Mouse (Mus musculus) right cerebral cortex, postnatal 25 days (tissue): Measurements from ENCODE around the gene Sez6l.

Source experiments
- DNase-seq: peaks from one replicate; pipeline ENCODE4 v3.0.0; 2022

Gene Sez6l

DNA sequence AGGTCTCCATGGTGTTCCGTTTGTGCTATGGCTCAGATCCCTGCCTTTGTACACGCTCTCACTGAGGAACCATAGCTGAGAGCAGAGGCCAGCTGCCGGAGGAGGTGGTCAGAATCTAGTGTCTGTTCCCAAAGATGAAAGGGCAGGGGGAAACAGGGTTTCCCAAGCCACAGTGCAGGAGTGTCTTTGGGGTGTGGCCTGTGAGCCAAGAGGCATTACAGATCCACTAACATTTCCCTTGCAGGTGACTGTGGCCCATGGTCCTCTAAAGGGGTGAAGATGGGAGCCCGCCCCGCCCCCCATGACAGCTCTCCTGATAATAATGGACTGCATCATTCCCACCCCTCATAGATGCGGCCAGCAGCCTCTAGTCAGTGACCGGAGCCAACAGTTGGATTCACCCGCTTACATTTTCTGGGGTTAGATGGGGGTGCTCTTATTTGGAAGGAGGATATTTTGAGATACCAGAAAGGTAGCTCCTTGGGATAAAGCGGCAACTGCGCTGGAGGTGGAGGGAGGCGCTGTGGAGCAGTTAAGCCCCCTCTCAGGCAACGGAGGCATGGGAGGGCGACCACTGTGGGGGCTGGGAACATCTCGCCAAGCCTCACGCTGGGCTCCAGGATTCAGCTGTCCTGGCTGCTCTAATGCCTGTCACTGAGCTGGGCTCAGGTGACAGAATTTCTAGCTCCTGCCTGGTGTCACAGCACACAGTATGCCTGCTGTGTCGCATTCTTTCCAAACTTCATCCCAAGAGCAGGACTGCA lies 43.5 kb downstream of the Sez6l start:
- no peak for DNase-seq

- no peak for DNase-seq
Observed at GRCm38 (mm10) chr5:112532894-112533293, 44.1 kb downstream of the Sez6l start.

DNA sequence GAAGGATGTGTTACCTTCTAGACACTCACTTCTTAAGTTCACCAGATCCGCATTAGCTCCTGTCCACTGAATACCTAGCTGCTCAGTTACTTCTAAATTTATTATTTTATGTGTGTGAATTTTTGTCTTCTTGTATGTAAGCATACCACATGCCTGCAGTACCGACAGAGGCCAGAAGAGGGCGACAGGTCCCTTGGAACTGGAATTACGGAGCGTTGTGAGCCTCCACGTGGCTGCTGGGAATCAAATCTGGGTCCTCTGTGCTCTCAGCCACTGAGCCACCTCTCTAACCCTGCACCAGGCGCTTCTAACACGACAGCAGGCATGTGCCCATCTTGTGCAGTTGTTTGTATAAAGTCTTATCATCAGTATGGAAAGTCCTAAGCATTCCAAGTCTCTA lies 44.8 kb downstream of the Sez6l start:
- no peak for DNase-seq

DNA sequence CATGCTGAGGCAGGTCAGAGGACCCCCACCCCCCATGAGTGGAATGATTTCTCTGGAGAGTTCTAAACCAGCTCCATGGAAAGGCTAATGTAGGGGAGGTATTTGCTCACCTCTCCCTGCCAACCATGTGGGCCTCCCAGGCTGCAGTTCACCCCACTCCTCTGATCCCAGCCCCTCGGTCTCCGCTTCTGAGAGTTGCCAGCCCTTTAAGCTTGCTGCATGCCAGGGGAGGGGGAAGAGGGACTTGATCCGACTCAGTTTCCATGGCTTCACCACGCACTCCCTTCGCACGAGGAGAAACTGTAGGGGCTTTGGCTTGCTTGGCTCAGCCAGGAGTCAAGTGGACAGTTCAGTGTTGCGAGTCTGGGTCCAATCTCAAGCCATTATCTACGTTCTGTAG lies 45.9 kb downstream of the Sez6l start:
- DNase-seq = no peak

DNA sequence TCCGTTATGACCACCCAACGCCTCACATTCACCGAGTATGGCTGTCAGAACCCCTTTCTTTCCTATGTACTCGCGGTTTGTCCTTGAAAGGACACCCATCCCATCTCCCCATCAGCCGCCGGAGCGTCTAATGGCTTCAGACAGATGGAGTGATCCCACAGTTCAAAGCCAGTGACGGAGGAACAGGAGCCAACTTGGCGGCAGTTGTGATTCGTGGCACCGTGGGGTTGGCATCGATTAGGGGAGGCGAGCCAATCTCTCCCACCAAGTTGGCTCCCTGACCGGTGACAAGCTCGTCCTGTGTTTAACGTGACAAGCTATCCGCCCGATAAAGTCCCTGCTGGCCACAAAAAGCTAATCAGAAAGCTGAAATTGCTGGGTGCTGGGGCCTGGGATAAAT lies 50.0 kb downstream of the Sez6l start:
- DNase-seq = peak; percentile 51

DNA sequence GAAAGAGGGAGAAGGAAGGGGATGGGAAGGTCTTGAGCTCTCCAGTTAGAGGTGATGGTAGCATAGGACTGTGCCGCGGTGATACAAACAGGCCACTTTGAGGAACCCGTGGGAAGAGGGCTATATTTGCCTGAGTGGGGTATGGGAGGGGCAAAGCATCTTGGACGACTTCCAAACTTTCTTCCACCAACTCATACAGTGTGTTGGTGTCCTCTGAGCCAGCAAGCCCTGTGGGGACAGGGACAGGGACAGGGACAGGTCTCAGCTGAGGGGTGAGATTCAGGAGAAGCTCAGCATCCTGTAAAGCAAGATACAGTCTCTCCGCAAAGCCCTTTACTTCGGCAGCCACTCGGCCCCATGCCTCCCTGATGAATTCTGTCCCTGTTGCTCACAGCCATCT lies 50.5 kb downstream of the Sez6l start:
- no peak for DNase-seq

DNA sequence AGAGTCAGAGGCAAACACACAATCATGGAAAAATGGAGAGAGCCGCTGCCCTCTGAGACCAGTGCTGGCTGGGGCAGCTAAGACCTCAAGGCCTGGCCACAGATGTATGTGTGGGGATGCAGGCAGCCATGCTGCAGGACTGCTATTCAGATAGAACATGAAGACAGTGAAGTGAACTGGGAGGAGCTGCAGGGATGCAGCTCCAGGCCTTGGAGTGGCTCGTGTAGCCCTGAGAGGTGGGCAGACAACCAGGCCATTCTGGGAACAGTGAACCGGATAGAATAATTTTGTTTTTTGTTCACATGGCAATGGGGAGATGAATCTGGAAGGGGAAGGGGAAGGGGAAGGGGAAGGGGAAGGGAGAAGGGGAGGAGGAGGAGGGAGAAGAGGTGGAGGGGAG lies 51.0 kb downstream of the Sez6l start:
- no peak for DNase-seq

GRCm38 (mm10) chr5:112525271-112525670 lies 51.7 kb downstream of the Sez6l start:
- no peak for DNase-seq

DNA sequence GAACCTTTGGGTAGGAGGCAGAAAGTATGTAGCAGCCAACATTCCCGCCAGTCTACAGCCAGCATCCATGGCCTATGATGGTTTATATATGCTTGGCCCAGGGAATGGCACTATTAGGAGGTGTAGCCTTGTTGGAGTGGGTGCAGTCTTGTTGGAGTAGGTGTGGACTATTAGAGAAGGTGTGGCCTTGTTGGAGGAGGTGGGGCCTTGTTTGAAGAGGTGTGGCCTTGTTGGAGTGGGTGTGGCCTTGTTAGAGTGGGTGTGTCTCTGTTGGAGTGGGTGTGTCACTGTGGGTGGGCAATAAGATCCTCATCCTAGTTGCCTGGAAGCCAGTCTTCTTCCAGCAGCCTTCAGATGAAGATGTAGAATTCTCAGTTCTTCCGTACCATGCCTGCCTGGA lies 53.2 kb downstream of the Sez6l start:
- no peak for DNase-seq

- DNase-seq = no peak
Observed at GRCm38 (mm10) chr5:112523331-112523730, 53.7 kb downstream of the Sez6l start.

- no peak for DNase-seq
Observed at GRCm38 (mm10) chr5:112521703-112522527, 55.1 kb downstream of the Sez6l start.

- DNase-seq = no peak
Observed at GRCm38 (mm10) chr5:112520826-112521702, 55.9 kb downstream of the Sez6l start.

DNA sequence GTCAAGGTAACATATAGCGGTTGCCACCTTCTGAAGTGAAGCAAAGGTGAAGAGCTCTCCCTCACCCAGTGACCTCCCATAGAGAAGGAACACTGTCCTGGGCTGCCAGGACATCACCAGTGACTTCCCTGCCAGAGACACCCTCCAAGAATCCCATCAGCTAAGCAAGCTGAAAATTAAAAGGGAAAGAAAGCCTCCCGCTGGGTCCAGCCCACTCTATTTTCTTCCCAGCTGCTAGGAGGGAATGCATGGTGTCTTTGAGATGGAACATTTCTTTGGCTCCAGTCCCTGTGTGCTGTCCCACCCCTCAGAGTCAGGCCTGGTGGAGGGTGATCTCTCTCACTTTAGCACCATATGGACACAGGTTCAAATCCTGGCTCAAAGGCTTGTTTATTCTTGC lies 58.2 kb downstream of the Sez6l start:
- no peak for DNase-seq

GRCm38 (mm10) chr5:112517454-112517853 lies 59.5 kb downstream of the Sez6l start:
- DNase-seq = no peak

GRCm38 (mm10) chr5:112516527-112516926 lies 60.5 kb downstream of the Sez6l start:
- no peak for DNase-seq

DNA sequence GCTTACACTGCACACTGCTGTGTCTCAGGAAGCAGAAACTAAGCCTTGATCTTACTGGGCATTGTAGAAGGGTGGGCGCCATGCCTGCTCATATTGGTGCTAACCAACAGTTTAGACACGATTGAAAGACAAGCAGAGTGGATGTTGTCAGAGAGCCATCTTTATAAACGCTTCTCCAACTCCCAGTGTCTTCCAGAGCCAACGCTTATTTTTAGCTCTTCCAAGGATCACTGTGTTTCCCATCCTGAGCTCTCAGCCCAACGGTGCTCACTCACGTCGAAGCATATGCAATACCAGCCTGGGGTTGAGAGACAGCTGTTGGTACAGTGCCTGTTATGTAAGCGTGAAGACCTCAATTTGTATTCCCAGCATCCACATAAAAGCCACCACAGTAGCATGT lies 66.6 kb downstream of the Sez6l start:
- DNase-seq = peak; percentile 34

DNA sequence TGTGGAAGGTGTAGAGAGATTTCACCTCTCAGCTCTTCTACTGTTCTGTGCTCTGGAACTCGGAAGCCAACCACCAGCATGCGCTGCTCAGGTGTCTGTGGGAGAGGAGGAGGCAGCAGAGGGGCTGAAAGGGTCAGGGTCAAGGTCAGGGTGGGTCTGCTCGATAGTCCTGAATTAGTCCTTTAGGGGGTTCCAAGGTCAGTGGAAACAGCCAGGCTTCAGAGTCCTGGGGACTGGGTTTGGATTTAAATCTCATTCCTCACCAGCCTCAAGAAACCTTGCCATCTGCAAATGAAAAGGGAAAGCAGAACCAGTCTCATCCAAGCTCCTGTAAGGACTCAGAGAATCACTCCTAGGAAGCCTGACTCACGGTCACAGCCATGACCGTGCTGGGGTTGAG lies 67.1 kb downstream of the Sez6l start:
- no peak for DNase-seq

DNA sequence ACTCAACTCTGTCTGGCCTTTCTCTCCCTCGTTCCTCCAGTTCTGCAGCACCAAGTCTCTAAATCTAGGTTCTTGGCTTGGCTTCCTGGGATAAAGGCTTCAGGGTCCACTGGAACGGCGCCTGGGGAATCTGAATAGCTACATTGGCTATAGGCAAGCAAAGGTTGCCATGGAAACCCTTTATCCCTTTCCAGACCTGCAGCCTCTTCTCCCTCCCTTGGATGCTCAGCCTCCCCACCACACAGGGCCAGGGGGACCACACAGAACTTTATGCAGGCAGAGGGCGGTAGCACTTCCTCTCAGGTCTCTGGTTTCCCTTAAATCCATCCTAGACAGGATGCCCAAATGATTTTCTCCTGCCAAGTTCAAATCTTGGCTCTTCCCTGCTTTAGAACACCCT lies 71.4 kb downstream of the Sez6l start:
- no peak for DNase-seq

DNA sequence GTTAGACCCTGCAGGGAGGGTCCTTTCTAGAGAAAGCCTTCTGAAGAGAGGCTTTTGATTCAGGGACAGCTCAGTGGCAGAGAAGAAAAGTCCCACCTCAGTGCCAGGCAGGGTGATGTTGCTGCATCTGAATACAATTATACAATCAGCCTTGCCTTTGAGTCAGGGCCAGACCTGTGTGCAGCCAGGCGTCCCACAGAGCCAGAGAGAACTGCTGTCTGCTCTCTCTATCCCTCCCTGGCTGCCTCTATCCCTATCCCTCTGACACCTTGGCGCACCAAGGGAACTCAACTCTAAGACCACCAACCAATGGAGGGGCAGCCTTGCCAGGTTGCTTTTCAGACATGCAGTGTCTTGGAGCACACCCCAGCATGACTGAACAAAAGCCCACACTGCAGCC lies 75.6 kb downstream of the Sez6l start:
- DNase-seq = no peak

DNA sequence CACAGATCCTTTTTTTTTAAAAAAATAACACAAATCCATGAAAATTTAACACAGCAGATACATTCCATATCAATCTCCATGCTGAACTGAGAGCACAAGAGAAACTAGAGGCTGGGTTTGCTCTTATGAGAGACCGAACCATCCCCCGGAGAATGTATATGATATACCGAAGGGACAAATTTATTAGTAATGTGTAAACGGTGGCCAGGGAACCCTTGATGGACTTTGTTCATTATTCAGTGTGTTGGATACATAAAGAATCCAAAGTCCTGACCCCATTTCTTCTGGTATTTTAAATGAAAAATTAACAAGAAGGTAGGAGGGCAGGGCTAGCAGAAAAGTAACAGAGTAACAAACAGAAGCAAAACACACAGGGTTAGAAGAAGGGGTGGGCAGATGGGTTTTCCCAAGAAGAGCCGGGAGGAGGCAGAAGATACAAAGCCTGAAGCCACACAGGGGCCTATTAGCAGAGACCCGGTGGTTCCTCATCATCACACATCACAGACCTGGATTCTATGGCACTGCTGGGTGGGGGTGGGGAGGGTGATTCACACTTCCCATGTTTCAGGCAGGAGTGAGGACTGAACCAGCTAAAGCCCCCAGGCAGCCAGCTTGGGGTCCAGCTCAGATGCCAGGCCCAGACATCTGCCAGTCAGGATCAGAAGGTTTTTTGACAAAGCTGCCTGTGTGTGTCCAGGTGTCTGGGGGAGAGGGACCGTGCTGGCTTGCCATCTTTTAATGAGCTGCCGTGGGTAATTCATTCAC lies 76.9 kb downstream of the Sez6l start:
- DNase-seq = no peak

DNA sequence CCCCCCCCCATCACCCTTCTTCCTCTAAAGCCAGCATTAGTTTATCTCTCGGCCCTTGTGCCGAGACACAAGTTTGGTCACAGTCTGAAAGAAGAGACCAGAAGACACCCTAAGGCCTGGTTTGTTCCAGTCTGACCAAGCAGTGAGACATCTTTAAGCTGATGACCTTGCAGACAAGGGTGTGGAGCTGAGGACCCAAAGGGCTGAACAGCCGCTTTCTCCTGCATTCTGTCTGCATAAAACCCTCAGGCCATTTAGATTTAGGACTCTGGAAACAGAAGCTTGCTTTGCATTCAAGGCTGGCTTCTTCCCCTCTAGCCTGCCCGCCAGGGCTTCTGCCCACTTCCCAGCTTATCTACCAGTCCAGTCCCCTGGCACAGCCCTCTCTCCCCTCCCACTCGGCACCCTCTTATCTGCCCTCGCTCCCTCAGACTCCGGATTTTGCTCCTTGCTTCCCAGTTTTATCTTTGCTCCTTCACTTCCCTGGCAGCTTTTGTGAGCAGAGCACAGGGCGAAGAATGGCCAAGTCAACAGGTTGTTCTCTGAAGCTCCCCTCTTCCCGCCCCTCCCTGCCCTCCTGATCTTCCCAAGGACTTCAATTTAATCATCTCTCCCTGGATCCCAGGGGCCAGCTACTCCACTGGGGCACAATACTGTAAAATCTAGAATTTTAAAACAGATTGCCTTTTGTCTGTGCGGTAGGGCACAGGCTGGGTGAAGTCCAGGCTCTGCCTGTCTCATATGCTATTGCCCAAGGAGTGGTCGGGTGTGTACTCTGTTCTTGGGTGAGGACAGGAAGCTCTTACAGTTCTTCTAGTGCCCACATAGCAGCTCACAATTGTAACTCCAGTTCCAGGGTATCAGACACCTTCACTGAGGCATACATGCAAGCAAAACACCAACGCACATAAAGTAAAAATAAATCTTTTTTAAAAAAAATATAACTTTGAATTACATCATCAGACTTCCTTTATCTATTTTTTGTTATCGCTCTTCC lies 77.8 kb downstream of the Sez6l start:
- DNase-seq = no peak
